Mouse (Mus musculus) CH12.LX (cell line): ENCODE measurements around the gene 2410015M20Rik.

Source experiments
- CTCF ChIP-seq, 2 experiments: IDR thresholded peaks in 1 of 2; conservative IDR thresholded peaks in 1 of 2; 2 replicates each; pipeline ENCODE4 v1.5.1; 2011 to 2012; ENCODE audit warnings: low read depth in 2 of 2, low read length in 2 of 2, improper control_type of control experiment in 1 of 2, inconsistent platforms in 1 of 2, mild to moderate bottlenecking in 1 of 2, moderate library complexity in 1 of 2
- E2F4 ChIP-seq: IDR thresholded peaks from 2 replicates; pipeline ENCODE4 v1.6.1; 2011; ENCODE audit warnings: low read depth, low read length, improper control_type of control experiment; ENCODE audit not compliant: insufficient replicate concordance
- IRF4 ChIP-seq: IDR thresholded peaks from 2 replicates; pipeline ENCODE4 v1.6.1; 2014; ENCODE audit warnings: low read depth, mild to moderate bottlenecking, inconsistent platforms, low read length, improper control_type of control experiment
- MAX ChIP-seq: IDR thresholded peaks from 2 replicates; pipeline ENCODE4 v1.6.1; 2011; ENCODE audit warnings: low read length, improper control_type of control experiment
- MAZ ChIP-seq: IDR thresholded peaks from 2 replicates; pipeline ENCODE4 v1.6.1; 2012; ENCODE audit warnings: low read depth, mild to moderate bottlenecking, inconsistent platforms, low read length, improper control_type of control experiment, moderate library complexity
- POLR2A ChIP-seq: IDR thresholded peaks from 2 replicates; pipeline ENCODE4 v1.6.1; 2011; ENCODE audit warnings: low read depth, mild to moderate bottlenecking, improper control_type of control experiment, low read length
- TBP ChIP-seq: conservative IDR thresholded peaks from 2 replicates; pipeline ENCODE4 v1.6.1; 2011; ENCODE audit warnings: low read depth, low read length, improper control_type of control experiment
- USF1 ChIP-seq: IDR thresholded peaks from 2 replicates; pipeline ENCODE4 v1.6.1; 2014; ENCODE audit warnings: low read depth, mild to moderate bottlenecking, inconsistent platforms, low read length, improper control_type of control experiment

DNA sequence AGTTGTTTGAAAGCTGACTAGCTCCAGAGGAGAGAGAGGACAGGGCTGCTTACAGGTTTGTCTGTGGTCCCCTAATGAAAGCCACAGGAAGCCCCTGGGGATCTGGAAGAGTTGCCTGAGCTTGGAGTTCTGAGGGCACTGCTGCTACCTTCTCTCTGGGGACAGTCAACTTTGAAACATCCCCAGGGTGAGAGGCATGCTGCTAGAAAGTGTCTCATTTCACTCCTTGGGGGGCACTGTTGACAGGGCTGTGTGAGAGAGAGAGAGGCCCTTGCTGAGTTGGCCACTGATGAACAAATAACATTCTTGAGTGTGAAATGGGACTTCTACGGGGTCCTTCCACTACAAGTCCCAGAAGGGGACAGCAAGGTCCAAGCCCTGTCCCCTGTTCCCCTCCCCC, 21.8 kb downstream of the 2410015M20Rik start:
- TF ChIP-seq E2F4 (no peak), CTCF (conservative IDR thresholded peaks at IDR 0.05 in 1 of 2, IDR thresholded peaks at IDR 0.05 in 1 of 2; ENCODE audit: low read depth in 2 of 2, low read length in 2 of 2) (no peak), USF1 (no peak), IRF4 (no peak), MAZ (no peak), MAX (no peak), POLR2A (no peak), TBP (no peak)
